Mouse (Mus musculus) heart, embryonic 15.5 days (tissue): Measurements from ENCODE around the gene Slc12a9. TPM values are rescaled to one million over a fixed set of nuclear protein-coding genes. Genes with fewer than 3 reads are reported as not detected.

Experiments used
- ATAC-seq: fragments of 200-750 bp; cut with Nextera tagmentation; replicated peaks from 2 replicates; pipeline ENCODE4 v1.8.0; 2017; ENCODE audit warnings: low read depth, moderate TSS enrichment; ENCODE audit not compliant: insufficient number of reproducible peaks, insufficient read depth, low FRiP score
- H3K27ac ChIP-seq: fragments of 300-500 bp; sonication (generic); 2 replicates; pipeline ENCODE4 v1.5.1; 2015; ENCODE audit warnings: mild to moderate bottlenecking, inconsistent platforms
- H3K27me3 ChIP-seq: fragments of 300-500 bp; sonication (generic); 2 replicates; pipeline ENCODE4 v1.6.1; 2015; ENCODE audit warnings: inconsistent platforms
- H3K36me3 ChIP-seq: fragments of 300-500 bp; sonication (generic); 2 replicates; pipeline ENCODE4 v1.6.1; 2015; ENCODE audit warnings: mild to moderate bottlenecking, inconsistent platforms
- H3K4me1 ChIP-seq: fragments of 300-500 bp; sonication (generic); replicated peaks from 2 replicates; pipeline ENCODE4 v1.6.1; 2015; ENCODE audit warnings: inconsistent platforms
- H3K4me2 ChIP-seq: fragments of 300-500 bp; sonication (generic); 2 replicates; pipeline ENCODE4 v1.6.1; 2015; ENCODE audit warnings: inconsistent platforms, mild to moderate bottlenecking, moderate library complexity
- H3K4me3 ChIP-seq: fragments of 300-500 bp; sonication (generic); 2 replicates; pipeline ENCODE4 v1.5.1; 2015; ENCODE audit warnings: mild to moderate bottlenecking, inconsistent platforms
- H3K9ac ChIP-seq: fragments of 300-500 bp; sonication (generic); 2 replicates; pipeline ENCODE4 v1.6.1; 2015; ENCODE audit warnings: mild to moderate bottlenecking, inconsistent platforms
- H3K9me3 ChIP-seq: fragments of 300-500 bp; sonication (generic); replicated peaks from 2 replicates; pipeline ENCODE4 v1.6.1; 2016; ENCODE audit warnings: inconsistent platforms
- WGBS: fragments of 180-500 bp; shearing (Covaris S2); methylation state at CpG from one replicate; pipeline ENCODE4 v1.1.7; 2015; ENCODE audit warnings: mixed read lengths; 5-methylcytosine and 5-hydroxymethylcytosine counted together
- polyA plus RNA-seq: library from polyadenylated mRNA; unstranded; fragments of >200 nt; fragmentation: Nextera tagmentation; extraction: Ambion mirVana; gene quantifications from 2 replicates; pipeline ENCODE4 v1.2.1, GENCODE M21; 2015

Gene Slc12a9
- polyA plus RNA-seq, 1 experiment from 2014 or later: 6.5 TPM

DNA sequence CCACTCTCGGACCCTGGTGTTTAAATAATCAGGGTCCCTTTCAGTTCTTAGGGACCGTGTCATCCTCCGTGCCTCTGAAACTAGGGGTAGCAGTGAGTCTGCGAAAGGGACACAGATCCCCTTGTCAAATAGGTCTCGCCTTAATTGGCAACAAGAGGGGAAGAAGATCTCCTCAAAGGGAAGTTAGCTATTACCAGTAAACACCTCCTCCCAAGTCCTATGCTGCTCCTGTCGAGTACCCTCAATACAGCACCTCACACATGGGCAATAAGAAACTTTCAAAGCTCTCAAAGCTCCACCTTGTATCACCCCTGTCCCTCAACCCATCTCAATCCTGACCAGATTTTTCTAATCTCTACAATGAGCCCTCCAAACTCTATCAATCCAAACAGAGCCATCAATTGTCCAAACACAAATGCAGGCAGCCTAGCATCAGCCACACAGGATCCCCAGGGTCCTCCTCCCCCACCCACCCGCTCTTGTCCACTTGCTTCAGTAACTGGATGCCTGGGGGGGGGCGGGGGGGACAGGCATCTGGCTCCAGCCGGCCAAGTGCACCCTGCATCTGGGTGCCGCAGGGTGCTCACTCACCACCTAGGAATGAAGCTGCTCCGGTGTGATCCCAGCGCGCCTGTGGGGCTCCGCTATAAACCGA, 413 bp downstream of the Slc12a9 start:
- no peak for ATAC-seq
- Histone ChIP-seq H3K4me2 (peak overlapping the region; percentile 96), H3K4me1 (peaks cover 11% of the 10 kb centered on the region), H3K27ac (0 out of 2 replicates have a peak overlapping the region, but pooled peaks have one; percentile 28), H3K9ac (peak overlapping the region; percentile 64), H3K27me3 (no peaks in the 10 kb centered on the region), H3K4me3 (peak overlapping the region; percentile 66), H3K9me3 (no peaks in the 10 kb centered on the region), H3K36me3 (no peaks in the 10 kb centered on the region)
- WGBS: 18% methylated on average over 15 of the region's 15 CpGs

DNA sequence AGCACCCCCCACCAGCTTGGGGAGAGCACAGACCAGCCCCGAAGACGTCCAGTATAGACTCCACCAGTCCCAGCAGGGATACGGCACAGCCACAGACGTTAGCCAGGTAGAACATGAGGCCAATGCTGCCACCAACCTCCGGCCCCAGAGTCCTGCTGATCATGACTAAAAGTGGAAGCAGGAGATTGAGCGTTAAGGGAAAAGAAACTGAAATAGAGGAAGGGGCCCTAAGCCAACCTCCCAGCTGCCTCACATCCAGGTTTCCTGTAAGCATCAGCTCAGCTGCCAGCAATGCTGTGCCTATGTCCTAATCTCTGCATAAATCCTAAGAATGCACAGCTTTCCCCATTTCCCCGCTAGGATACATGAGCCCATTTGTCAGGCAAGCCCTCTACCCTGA, 2.5 kb downstream of the Slc12a9 start:
- Histone ChIP-seq H3K4me2 (no peak overlapping the region), H3K4me1 (peaks cover 7% of the 10 kb centered on the region; the same call in 1 of the 2 replicates), H3K27ac (no peak overlapping the region), H3K4me3 (no peak overlapping the region), H3K27me3 (no peaks in the 10 kb centered on the region), H3K9ac (no peak overlapping the region), H3K9me3 (no peaks in the 10 kb centered on the region), H3K36me3 (peaks cover 7% of the 10 kb centered on the region; the same call in 1 of the 2 replicates)
- WGBS: 86% methylated on average over 7 of the region's 7 CpGs
- no peak for ATAC-seq

DNA sequence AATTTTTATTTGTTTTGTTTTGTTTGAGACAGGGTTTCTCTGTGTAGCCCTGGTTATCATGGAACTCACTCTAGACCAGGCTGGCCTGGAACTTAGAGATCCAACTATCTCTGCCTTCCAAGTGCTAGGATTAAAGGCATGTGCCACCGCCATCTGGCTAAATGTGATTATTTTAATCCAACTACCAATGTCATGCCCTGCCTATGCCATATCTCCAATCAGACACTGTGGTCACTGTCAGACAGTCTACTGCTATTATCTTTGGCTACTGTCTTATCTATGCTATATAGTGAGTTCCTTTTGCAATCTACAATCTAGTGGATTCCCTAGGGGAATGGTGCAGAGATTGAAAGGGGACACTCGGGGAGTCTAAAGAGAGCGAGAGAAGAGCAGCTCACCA, 12.4 kb downstream of the Slc12a9 start:
- no peak overlapping the region for H3K27ac ChIP-seq
- no peak overlapping the region for H3K4me2 ChIP-seq
- H3K36me3 ChIP-seq: peaks cover 13% of the 10 kb centered on the region; the same call in 1 of the 2 replicates
- H3K4me3 ChIP-seq: no peak overlapping the region
- no peak overlapping the region for H3K9ac ChIP-seq
- H3K27me3 ChIP-seq: no peaks in the 10 kb centered on the region
- no peaks in the 10 kb centered on the region for H3K4me1 ChIP-seq
- ATAC-seq: no peak
- no peaks in the 10 kb centered on the region for H3K9me3 ChIP-seq
- 84% methylated on average over 3 of the region's 3 CpGs for WGBS

DNA sequence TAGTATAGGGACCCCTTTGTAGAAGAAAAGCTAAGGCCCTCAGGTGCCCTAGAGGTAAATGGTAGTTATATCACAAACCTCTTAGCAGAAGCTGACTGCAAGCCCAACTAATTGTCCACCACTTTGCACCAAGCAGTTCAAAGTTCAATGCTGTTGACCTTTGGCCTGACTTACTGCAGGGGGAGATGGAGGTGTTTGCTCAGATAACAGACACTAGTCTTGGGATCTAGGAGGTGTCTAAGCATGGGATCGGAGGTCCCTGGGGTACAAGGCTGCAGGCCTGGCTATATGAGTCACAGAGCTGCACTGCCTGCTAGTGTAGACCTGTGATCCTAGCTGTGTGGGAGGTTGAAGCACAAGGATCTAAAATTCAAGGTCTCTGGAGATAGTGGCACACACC, 14.8 kb downstream of the Slc12a9 start:
- Histone ChIP-seq H3K27ac (no peak overlapping the region), H3K9ac (no peak overlapping the region), H3K9me3 (no peaks in the 10 kb centered on the region), H3K4me2 (no peak overlapping the region), H3K4me3 (no peak overlapping the region), H3K36me3 (peaks cover 10% of the 10 kb centered on the region; the same call in 1 of the 2 replicates), H3K4me1 (peaks cover 17% of the 10 kb centered on the region), H3K27me3 (no peaks in the 10 kb centered on the region)
- ATAC-seq: no peak
- 70% methylated on average over 1 of the region's 1 CpGs for WGBS

DNA sequence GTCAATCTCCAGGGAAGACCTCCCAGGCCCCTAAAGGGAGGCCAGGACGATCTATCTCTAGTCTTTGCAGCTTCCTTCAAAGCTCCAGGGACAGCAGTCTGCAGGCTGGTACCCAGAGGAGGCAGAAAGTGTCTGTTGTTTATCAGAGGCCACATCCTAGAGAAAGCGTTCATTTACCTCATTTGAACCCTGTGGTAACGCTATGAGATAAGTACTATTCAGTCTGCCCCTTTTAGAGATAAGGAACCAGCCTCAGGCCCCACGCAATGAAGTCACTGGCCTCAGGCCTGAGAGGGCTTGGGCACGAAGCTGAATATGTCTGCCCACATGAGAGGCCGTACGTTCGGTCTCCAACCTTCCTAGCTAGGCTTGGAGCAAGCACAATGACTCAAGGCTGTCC, 16.0 kb downstream of the Slc12a9 start:
- 60% methylated on average over 8 of the region's 8 CpGs for WGBS
- no peaks in the 10 kb centered on the region for H3K9me3 ChIP-seq
- no peak for ATAC-seq
- peaks cover 10% of the 10 kb centered on the region; the same call in 1 of the 2 replicates for H3K36me3 ChIP-seq
- H3K4me1 ChIP-seq: peaks cover 29% of the 10 kb centered on the region
- H3K4me3 ChIP-seq: no peak overlapping the region
- H3K27ac ChIP-seq: no peak overlapping the region
- H3K4me2 ChIP-seq: no peak overlapping the region
- H3K27me3 ChIP-seq: no peaks in the 10 kb centered on the region
- H3K9ac ChIP-seq: no peak overlapping the region

DNA sequence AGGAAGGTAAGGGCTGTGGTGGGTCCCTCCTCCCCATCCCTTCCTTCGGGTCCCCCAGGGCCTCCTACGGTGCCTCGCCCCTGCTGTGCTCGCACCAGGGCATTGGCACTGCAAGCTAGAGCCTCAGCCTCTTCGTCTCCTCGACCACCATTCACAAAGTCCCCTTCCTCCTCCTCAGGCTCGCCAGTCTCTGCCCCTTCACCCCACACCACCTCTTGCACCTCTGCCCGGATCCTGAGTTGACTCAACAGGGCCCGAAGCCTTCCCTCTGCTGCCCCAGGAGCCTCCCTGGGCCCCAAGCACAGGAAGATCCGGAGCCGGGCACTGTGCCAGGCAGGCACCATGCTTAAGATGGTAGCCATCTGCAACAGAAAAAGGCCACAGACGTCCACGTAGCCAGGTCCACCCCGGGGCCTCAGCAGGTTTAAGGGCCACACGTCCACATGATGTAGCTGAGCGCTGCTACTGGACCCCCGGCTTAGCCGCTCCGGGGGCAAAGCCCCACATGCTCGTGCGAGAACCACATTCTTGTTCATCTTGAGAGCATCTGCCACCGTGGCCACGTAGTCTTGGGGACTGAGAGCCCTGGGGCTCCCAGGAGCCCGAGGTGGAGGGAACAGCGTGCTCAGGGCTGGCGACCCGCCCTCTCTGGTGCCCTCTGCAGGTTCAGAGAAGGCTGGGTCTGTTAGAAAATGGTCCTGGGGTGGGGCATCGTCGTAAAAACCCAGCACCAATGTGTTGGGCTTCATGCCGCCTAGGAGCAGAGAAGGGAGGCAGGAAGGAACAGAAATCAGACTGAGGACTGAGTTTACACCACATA, 18.1 kb downstream of the Slc12a9 start:
- Histone ChIP-seq H3K4me2 (peak overlapping the region; percentile 92), H3K36me3 (peaks cover 20% of the 10 kb centered on the region), H3K4me1 (peaks cover 38% of the 10 kb centered on the region), H3K27me3 (no peaks in the 10 kb centered on the region), H3K9me3 (no peaks in the 10 kb centered on the region), H3K27ac (peak overlapping the region; percentile 94), H3K9ac (peak overlapping the region; percentile 96; the same call in 1 of the 2 replicates), H3K4me3 (peak overlapping the region; percentile 82; the same call in 1 of the 2 replicates)
- ATAC-seq: no peak
- 47% methylated on average over 30 of the region's 30 CpGs for WGBS

DNA sequence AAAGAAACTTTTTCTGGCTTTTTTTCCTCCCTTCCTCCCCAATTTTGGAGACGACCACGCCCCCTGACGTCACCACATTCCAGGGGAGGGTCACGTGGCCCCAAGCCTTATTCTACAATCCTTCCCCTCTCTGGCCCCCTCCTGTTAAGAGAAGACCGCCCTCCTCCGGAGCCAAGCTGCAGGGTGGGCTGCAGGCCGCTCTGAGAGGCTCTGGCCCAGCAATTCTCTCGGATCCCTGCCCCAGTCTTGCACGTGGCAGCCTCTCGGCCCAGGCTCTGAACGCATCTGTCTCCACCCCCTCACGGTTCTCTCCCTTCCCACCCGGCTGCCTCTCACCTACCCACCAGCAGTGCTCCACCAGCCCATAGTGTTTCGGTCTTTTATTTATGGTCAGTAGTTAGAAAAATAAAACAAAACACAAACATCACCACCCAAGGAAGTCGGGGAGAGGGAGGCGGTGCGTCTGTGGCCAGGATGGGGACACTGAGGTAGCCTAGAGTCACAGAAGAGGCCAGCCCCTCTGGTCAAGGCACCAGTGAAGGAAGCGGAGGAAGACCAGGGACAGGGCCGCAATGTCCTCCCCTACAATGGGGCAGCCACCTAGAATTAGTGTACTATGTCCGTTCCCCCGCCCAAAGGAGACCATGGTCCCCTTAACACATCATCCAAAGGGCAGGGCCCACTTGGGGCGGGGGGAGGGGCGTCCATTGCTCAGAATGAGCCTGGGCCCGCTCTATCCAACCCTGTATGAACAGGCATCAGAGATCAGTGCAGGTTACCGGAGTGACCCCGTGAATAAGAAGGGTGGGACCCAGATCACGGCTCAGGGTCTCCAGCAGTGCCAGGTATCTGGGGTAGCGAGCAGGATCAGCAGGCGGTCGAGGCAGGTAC, 19.0 kb downstream of the Slc12a9 start, which contains the start of gene Trip6:
TSS of gene Trip6 (minus strand) at position 212 of the 891 bp plus-strand sequence.
- peaks cover 27% of the 10 kb centered on the region for H3K36me3 ChIP-seq

DNA sequence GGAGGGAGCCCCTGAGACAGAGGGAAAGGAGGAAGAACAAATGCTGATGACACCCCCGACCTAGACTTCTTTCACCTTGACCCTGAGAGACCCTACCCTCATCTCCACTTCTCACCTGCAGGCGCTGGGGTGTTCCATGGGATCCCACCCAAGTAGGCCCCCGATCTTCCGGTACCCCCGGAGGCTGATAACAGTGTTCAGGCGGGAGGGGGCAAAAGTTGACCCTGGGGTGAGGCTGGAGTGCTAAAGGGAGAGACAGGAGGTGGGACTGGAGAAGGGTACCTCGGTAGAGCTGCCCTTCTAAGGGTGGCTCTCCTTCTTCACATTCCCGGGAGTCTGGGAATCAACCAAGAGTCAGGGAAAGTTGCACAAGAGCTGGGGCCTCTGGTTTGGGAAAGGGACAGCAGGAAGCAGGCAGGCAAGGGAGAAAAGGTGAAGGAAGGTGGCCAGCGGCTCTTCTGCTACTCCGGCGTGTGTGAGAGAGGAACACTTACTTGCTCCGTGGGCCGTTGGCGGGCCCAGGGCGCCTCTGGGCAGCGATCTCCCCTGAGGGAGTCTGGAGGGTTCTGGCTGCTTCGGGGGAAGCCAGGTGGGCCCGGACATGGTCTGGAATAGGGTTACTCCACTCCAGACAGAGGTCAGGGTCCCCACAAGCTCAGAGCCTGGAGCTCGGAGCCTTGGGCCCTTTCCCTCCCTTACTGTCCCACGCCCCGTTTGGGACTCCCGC, 19.8 kb downstream of the Slc12a9 start:
- H3K27me3 ChIP-seq: no peaks in the 10 kb centered on the region
- H3K4me1 ChIP-seq: peaks cover 38% of the 10 kb centered on the region
- no peaks in the 10 kb centered on the region for H3K9me3 ChIP-seq
- peak overlapping the region; percentile 96 for H3K9ac ChIP-seq
- ATAC-seq: no peak; the same call in none of the 2 replicates
- peak overlapping the region; percentile 82 for H3K4me3 ChIP-seq
- peaks cover 35% of the 10 kb centered on the region for H3K36me3 ChIP-seq
- peak overlapping the region; percentile 94 for H3K27ac ChIP-seq
- peak overlapping the region; percentile 92 for H3K4me2 ChIP-seq
- WGBS: 4% methylated on average over 22 of the region's 22 CpGs

More for the DNA sequence above, 19.0 kb downstream of the Slc12a9 start, which contains the start of gene Trip6:
- ATAC-seq: peak; percentile 89
- peak within 1 kb of the TSS; percentile 94 for H3K27ac ChIP-seq
- 24% methylated on average over 30 of the region's 30 CpGs for WGBS
- H3K9ac ChIP-seq: peak within 1 kb of the TSS; percentile 96
- peaks cover 38% of the 10 kb centered on the region for H3K4me1 ChIP-seq
- no peaks in the 10 kb centered on the region for H3K9me3 ChIP-seq
- H3K4me3 ChIP-seq: peak within 1 kb of the TSS; percentile 82
- H3K4me2 ChIP-seq: peak within 1 kb of the TSS; percentile 92
- no peaks in the 10 kb centered on the region for H3K27me3 ChIP-seq

DNA sequence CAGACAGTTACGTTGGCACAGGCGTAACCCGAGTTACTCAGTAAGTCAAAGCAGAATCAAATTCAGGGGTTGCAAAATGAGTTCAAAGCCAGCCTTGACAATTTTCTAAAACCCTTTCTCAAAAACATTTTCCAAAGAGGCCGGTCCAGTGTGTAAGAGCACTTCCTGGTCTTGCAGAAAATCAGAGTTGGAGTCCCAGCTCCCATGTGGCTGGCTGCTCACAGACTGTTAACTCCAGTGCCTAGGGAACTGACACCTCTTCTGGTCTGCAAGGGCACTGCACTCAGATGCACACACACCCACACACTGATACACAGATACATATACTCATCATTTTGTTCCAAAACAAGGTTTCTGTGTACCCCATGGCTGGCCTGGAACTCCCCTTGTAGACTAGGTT, 25.0 kb downstream of the Slc12a9 start:
- Histone ChIP-seq H3K9me3 (no peaks in the 10 kb centered on the region), H3K4me1 (peaks cover 56% of the 10 kb centered on the region), H3K27ac (peak overlapping the region; percentile 96), H3K9ac (peak overlapping the region; percentile 97; the same call in 1 of the 2 replicates), H3K4me3 (peak overlapping the region; percentile 96), H3K36me3 (peaks cover 40% of the 10 kb centered on the region), H3K4me2 (peak overlapping the region; percentile 64), H3K27me3 (no peaks in the 10 kb centered on the region)
- no peak for ATAC-seq
- WGBS: 88% methylated on average over 4 of the region's 4 CpGs
